Mouse (Mus musculus) liver, adult 2 months (tissue): ENCODE measurements at regions not wholly inside any gene's neighbourhood (a gene's known extent, or its start where the extent isn't known, plus 50 kb on each side); places are given as distances from the start of the nearest gene placed in this dataset.
A peak's percentile ranks its signal among the peaks of the same experiment; 100 is the strongest.

Experiments
- DNase-seq: peaks from one replicate; pipeline ENCODE4 v3.0.0-alpha.2; 2011; ENCODE audit warnings: low read depth, low spot score; ENCODE audit errors: extremely low read depth
- H3K27ac ChIP-seq: fragments of 200-500 bp; replicated peaks from 2 replicates; pipeline ENCODE4 v1.5.1; 2012; ENCODE audit warnings: low read depth, mild to moderate bottlenecking, control low read depth, inconsistent platforms, low read length; ENCODE audit not compliant: insufficient read depth
- H3K27me3 ChIP-seq: fragments of 200-500 bp; 2 replicates; pipeline ENCODE4 v1.6.1; 2012; ENCODE audit warnings: mild to moderate bottlenecking, moderate library complexity, low read length, inconsistent platforms; ENCODE audit not compliant: control insufficient read depth, insufficient read depth
- H3K36me3 ChIP-seq: fragments of 200-500 bp; 2 replicates; pipeline ENCODE4 v1.6.1; 2012; ENCODE audit warnings: low read length, inconsistent platforms; ENCODE audit not compliant: control insufficient read depth, insufficient read depth
- H3K4me1 ChIP-seq: fragments of 200-500 bp; 2 replicates; pipeline ENCODE4 v1.6.1; 2011; ENCODE audit warnings: low read length; ENCODE audit not compliant: control insufficient read depth, insufficient read depth
- H3K4me3 ChIP-seq: fragments of 200-500 bp; 2 replicates; pipeline ENCODE4 v1.5.1; 2011; ENCODE audit warnings: low read depth, mild to moderate bottlenecking, control low read depth, low read length, moderate library complexity; ENCODE audit not compliant: insufficient read depth
- H3K79me2 ChIP-seq: fragments of 200-500 bp; 2 replicates; pipeline ENCODE4 v1.6.1; 2012; ENCODE audit warnings: inconsistent platforms, mild to moderate bottlenecking, low read length, moderate library complexity; ENCODE audit not compliant: control insufficient read depth, insufficient read depth
- H3K9ac ChIP-seq: fragments of 200-500 bp; 2 replicates; pipeline ENCODE4 v1.6.1; 2012; ENCODE audit warnings: low read depth, mild to moderate bottlenecking, control low read depth, inconsistent platforms, low read length
- CTCF ChIP-seq: fragments of 200-500 bp; IDR thresholded peaks from 2 replicates; pipeline ENCODE4 v1.5.1; 2011; ENCODE audit warnings: low read depth, low read length, control low read depth
- POLR2A ChIP-seq: fragments of 200-500 bp; IDR thresholded peaks from 2 replicates; pipeline ENCODE4 v1.6.1; 2011; ENCODE audit warnings: low read length, control low read depth; ENCODE audit not compliant: insufficient read depth; ENCODE audit errors: extremely low read depth
- WGBS: fragments of 180-500 bp; shearing (Covaris S2); methylation state at CpG from one replicate; pipeline ENCODE4 v1.1.7; 2018; 5-methylcytosine and 5-hydroxymethylcytosine counted together

DNA sequence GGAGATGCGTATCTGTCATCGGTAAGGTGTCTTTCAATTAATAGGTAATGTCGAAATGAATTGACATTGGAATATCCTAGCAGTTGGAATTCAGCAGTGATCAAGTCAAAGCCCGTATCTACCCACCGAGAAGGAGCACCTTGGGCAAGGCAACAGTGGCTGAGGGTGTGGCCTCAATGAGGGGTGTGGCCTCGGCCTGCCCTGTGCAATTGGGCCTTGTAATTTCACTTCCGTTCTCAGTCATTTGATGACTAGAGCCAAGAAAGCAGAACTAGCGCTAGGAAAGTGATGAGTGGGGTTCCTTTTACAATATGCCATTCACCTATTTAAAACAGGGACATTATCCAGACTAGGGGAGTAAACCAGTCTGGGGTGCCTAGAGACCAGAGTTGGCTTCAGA is 77.6 kb downstream of the Elovl4 start:
- no peak for DNase-seq

GRCm38 (mm10) chr9:83727462-83728189 is 78.5 kb downstream of the Elovl4 start:
- H3K36me3 ChIP-seq: no peaks in the 10 kb centered on the region
- no peak overlapping the region for H3K27ac ChIP-seq
- peak; percentile 91 for TF ChIP-seq CTCF
- no peak for TF ChIP-seq POLR2A
- WGBS: 11% methylated on average over 14 of the region's 14 CpGs
- no peak overlapping the region for H3K9ac ChIP-seq
- H3K79me2 ChIP-seq: no peaks in the 10 kb centered on the region
- H3K4me1 ChIP-seq: peaks cover 3% of the 10 kb centered on the region; the same call in 1 of the 2 replicates
- peak; percentile 42 for DNase-seq
- no peak overlapping the region for H3K4me3 ChIP-seq
- H3K27me3 ChIP-seq: no peaks in the 10 kb centered on the region

More for the DNA sequence above, 77.6 kb downstream of the Elovl4 start:
- Histone ChIP-seq H3K4me3 (no peak overlapping the region), H3K79me2 (no peaks in the 10 kb centered on the region), H3K36me3 (no peaks in the 10 kb centered on the region), H3K27me3 (no peaks in the 10 kb centered on the region), H3K27ac (no peak overlapping the region), H3K9ac (no peak overlapping the region), H3K4me1 (peaks cover 3% of the 10 kb centered on the region; the same call in 1 of the 2 replicates)
- 87% methylated on average over 8 of the region's 8 CpGs for WGBS
- TF ChIP-seq POLR2A: no peak
- TF ChIP-seq CTCF: no peak

GRCm38 (mm10) chr9:83726979-83727378 is 79.1 kb downstream of the Elovl4 start:
- no peak overlapping the region for H3K9ac ChIP-seq
- WGBS: 37% methylated on average over 16 of the region's 16 CpGs
- H3K27me3 ChIP-seq: no peaks in the 10 kb centered on the region
- H3K27ac ChIP-seq: no peak overlapping the region
- H3K4me1 ChIP-seq: peaks cover 3% of the 10 kb centered on the region; the same call in 1 of the 2 replicates
- H3K79me2 ChIP-seq: no peaks in the 10 kb centered on the region
- no peak for DNase-seq
- TF ChIP-seq CTCF (no peak), POLR2A (no peak)
- H3K36me3 ChIP-seq: no peaks in the 10 kb centered on the region
- H3K4me3 ChIP-seq: no peak overlapping the region

- Histone ChIP-seq H3K27me3 (no peaks in the 10 kb centered on the region), H3K4me3 (no peak overlapping the region), H3K9ac (no peak overlapping the region), H3K36me3 (no peaks in the 10 kb centered on the region), H3K4me1 (peaks cover 3% of the 10 kb centered on the region; the same call in 1 of the 2 replicates), H3K79me2 (no peaks in the 10 kb centered on the region), H3K27ac (no peak overlapping the region)
- WGBS: 51% methylated on average over 9 of the region's 9 CpGs
- DNase-seq: peak; percentile 29
- TF ChIP-seq POLR2A (no peak), CTCF (no peak)
Observed at GRCm38 (mm10) chr9:83726105-83726504, 80.0 kb downstream of the Elovl4 start.

DNA sequence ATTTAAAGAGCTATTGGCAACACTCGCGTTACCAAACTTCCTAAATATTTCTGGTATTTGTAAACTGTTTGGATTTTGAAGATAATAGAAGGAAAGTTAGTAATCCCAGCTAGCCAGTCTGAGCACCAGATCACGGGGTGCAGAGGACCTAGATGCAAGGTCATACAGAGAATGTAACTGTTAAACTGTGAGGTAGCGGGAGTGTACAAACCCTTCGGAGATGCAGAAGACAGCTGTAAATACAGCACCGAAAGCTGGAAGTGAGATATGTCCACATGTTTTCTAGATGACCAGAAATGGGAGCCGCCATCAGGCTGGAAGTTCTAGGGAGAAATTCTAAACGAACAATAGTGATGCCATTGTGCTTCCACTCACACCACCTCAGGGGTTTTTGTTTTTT is 80.5 kb downstream of the Elovl4 start:
- Histone ChIP-seq H3K4me3 (no peak overlapping the region), H3K36me3 (no peaks in the 10 kb centered on the region), H3K79me2 (no peaks in the 10 kb centered on the region), H3K9ac (no peak overlapping the region), H3K27me3 (no peaks in the 10 kb centered on the region), H3K4me1 (peaks cover 3% of the 10 kb centered on the region; the same call in 1 of the 2 replicates), H3K27ac (no peak overlapping the region)
- no peak for TF ChIP-seq CTCF
- no peak for TF ChIP-seq POLR2A
- peak; percentile 20 for DNase-seq
- WGBS: 72% methylated on average over 8 of the region's 8 CpGs

DNA sequence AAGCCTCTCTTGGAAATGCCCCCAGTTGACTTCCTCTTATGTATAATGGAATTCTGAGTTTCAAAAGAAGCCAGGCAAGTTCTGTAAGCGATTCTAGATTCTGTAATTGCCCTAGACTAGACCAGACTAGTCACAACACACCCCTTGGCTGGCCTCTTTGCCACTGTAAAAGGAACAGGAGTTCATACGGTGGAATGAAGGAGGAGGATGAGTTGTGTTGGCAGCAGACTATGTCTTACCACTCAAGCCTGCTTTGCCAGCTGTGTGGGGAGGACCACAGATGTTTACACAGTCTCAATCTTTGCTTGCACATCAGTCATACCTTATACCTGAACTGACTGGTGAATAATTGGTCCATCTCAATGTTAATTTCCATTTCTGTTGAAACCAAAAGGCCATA is 85.1 kb downstream of the Elovl4 start:
- TF ChIP-seq CTCF: no peak
- no peak for TF ChIP-seq POLR2A
- Histone ChIP-seq H3K79me2 (no peaks in the 10 kb centered on the region), H3K9ac (no peak overlapping the region), H3K27me3 (no peaks in the 10 kb centered on the region), H3K27ac (no peak overlapping the region), H3K4me1 (no peaks in the 10 kb centered on the region), H3K36me3 (no peaks in the 10 kb centered on the region), H3K4me3 (no peak overlapping the region)
- 66% methylated on average over 2 of the region's 2 CpGs for WGBS
- no peak for DNase-seq
